8 mouse cellular contexts compared by ENCODE assay signal in the genomic region with DNA sequence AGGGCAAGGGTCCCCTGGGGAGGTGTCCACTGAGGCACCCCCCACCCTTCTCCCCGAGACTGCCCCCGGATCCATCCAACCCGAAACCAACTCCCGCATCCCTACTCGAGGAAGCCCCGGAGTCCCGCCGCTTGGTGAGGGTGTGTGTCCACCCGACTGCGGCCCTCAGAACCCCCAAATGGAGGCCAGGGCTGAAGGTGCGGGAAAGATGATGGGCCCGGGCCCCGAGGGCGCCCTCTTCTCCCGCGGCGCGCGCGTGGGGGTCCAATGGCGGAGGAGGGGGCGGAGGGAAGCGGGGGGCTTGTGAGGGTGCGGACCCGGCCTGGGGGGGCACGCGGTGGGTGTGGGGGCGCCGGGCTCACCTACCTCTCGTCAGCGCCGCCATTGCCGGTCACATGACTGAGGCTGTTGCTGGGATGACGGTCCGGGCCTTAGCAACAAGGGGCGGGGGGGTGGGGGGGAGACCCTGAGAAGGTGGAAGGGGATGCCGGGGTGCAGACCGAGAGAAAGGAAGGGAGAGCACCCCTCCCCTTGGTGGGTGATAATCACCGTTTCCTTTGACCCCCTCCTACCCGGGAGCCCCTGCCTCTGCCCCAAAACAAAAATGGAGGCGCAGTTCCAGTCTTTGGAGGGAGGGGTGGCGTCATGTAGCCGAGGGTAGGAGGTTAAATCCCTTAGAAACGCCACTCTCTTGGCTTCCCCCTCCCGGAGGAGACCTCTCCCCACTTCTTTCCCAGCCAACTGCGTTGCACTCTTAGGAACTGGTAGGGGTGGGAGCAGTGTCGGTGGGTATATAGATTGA. TPM values are rescaled to one million over a fixed set of nuclear protein-coding genes. Genes with fewer than 3 reads are reported as not detected.
DNase-seq lines count a peak whose midpoint lies in the region; ATAC-seq and TF ChIP-seq lines count a peak whose summit lies in the region.

Gene Dtx3 (minus strand): TSS at position 401 of the 802 bp plus-strand sequence.

- under 1% methylated on average over 35 of the region's 47 CpGs for WGBS in hindbrain, embryonic 14.5 days
- under 1% methylated on average over 31 of the region's 47 CpGs for WGBS in midbrain, embryonic 11.5 days

- H3K36me3 ChIP-seq in hindbrain, embryonic 14.5 days (replicated peaks; ENCODE audit: control insufficient read depth, insufficient read depth) = peaks cover 55% of the 10 kb centered on the region
- H3K36me3 ChIP-seq in midbrain, embryonic 11.5 days (ENCODE audit: control insufficient read depth, insufficient read depth, low read length) = peaks cover 8% of the 10 kb centered on the region

- no peaks in the 10 kb centered on the region for H3K27me3 ChIP-seq in hindbrain, embryonic 14.5 days (ENCODE audit: control insufficient read depth, insufficient read depth, low read length)
- H3K27me3 ChIP-seq in midbrain, embryonic 11.5 days (ENCODE audit: control insufficient read depth, insufficient read depth, low read length) = no peaks in the 10 kb centered on the region

- H3K9ac ChIP-seq in hindbrain, embryonic 14.5 days = peak within 1 kb of the TSS; percentile 94
- peak within 1 kb of the TSS; percentile 97 for H3K9ac ChIP-seq in midbrain, embryonic 11.5 days (ENCODE audit: low read length)

- peak within 1 kb of the TSS; percentile 92 for H3K27ac ChIP-seq in hindbrain, embryonic 14.5 days
- H3K27ac ChIP-seq in midbrain, embryonic 11.5 days (ENCODE audit: low read depth, low read length) = peak within 1 kb of the TSS; percentile 86

- peak within 1 kb of the TSS; percentile 70 for H3K4me2 ChIP-seq in hindbrain, embryonic 14.5 days (replicated peaks)
- H3K4me2 ChIP-seq in midbrain, embryonic 11.5 days = peak within 1 kb of the TSS; percentile 78

- H3K4me1 ChIP-seq in hindbrain, embryonic 14.5 days (replicated peaks; ENCODE audit: control insufficient read depth, insufficient read depth, low read length) = peaks cover 18% of the 10 kb centered on the region
- H3K4me1 ChIP-seq in midbrain, embryonic 11.5 days (ENCODE audit: control insufficient read depth, insufficient read depth, low read length) = peaks cover 20% of the 10 kb centered on the region

- TF ChIP-seq POLR2A in brain, embryonic 14.5 days (IDR thresholded peaks at IDR 0.05; ENCODE audit: borderline replicate concordance, extremely low read depth, insufficient read depth, insufficient read length, poor library complexity, severe bottlenecking) = peak; percentile 10; the same call in 1 of the 2 replicates

- H3K4me3 ChIP-seq in hindbrain, embryonic 14.5 days (replicated peaks; ENCODE audit: low read length) = peak within 1 kb of the TSS; percentile 91
- H3K4me3 ChIP-seq in midbrain, embryonic 11.5 days (ENCODE audit: low read depth, low read length) = peak within 1 kb of the TSS; percentile 96

- peak; percentile 72 for ATAC-seq in hindbrain, embryonic 14.5 days (ENCODE audit: low FRiP score)
- ATAC-seq in midbrain, embryonic 11.5 days (ENCODE audit: low FRiP score) = peak; percentile 78

- intact Hi-C loops in left cerebral cortex, postnatal 36 days (cut with DNase I) = loop anchor here (2.0 kb wide), 1 partner anchor 15 kb away; the partner anchor contains the start of gene Pip4k2c

- DNase-seq in ovary, postnatal 10 days (ENCODE audit: low spot score) = peak; percentile 38
- DNase-seq in ovary, adult 18-20 months (ENCODE audit: low spot score) = no peak
- peak; percentile 74 for DNase-seq in brain, embryonic 14.5 days (ENCODE audit: low read depth)
- no peak for DNase-seq in gastrocnemius, adult 18-20 months (ENCODE audit: low spot score)
- no peak for DNase-seq in hindbrain, embryonic 14.5 days (ENCODE audit: low spot score)
- DNase-seq in left cerebral cortex, postnatal 36 days (ENCODE audit: low spot score in 2 of 2) = peak in 1 of 2 experiments; percentile 62
- DNase-seq in midbrain, embryonic 11.5 days (ENCODE audit: low spot score, missing footprints) = peak; percentile 94
- DNase-seq in thymus, postnatal 36 days = peak; percentile 44 to 65

- no peaks in the 10 kb centered on the region for H3K9me3 ChIP-seq in hindbrain, embryonic 14.5 days (ENCODE audit: control insufficient read depth, low read length)
- no peaks in the 10 kb centered on the region for H3K9me3 ChIP-seq in midbrain, embryonic 11.5 days (ENCODE audit: control insufficient read depth, low read length)

- TF ChIP-seq CTCF in brain, embryonic 14.5 days (IDR thresholded peaks at IDR 0.05; ENCODE audit: borderline replicate concordance, extremely low read depth, insufficient read depth, insufficient read length) = no peak

RNA-seq across cellular contexts. Expression of gene Dtx3, which starts in this region (rescaled TPM):
- 405 and 652 TPM in 2 replicates for polyA plus RNA-seq in brain, embryonic 14.5 days (2012; rRNA removed)
- 10 to 100 TPM; 20.0 to 27.3 TPM for total RNA-seq in gastrocnemius, adult 18-20 months (2021)
- polyA plus RNA-seq in hindbrain, embryonic 14.5 days (2014; fragmentation: Nextera tagmentation; extraction: Ambion mirVana) = 223 and 231 TPM in 2 replicates
- 100 to 1,000 TPM; 195 to 221 TPM for total RNA-seq in left cerebral cortex, postnatal 36 days (2021)
- polyA plus RNA-seq in midbrain, embryonic 11.5 days (2014; fragmentation: Nextera tagmentation; extraction: Ambion mirVana) = 130 and 138 TPM in 2 replicates

Comparison
In these comparisons a context has a peak if more than half of its experiments do, and no peak if none do; other contexts are left out.
1. RNA of gene Dtx3 (total RNA-seq): 195 to 221 TPM in left cerebral cortex, postnatal 36 days; 20.0 to 27.3 TPM in gastrocnemius, adult 18-20 months; every median in the first group is over 4 times any median in the second.
2. DNase-seq: peak in ovary, postnatal 10 days (single experiment), brain, embryonic 14.5 days (single experiment), midbrain, embryonic 11.5 days (single experiment) and thymus, postnatal 36 days (2 of 2); none in ovary, adult 18-20 months (single experiment), gastrocnemius, adult 18-20 months (single experiment) and hindbrain, embryonic 14.5 days (single experiment).